Mouse (Mus musculus) adrenal gland, postnatal 36 days (tissue): ENCODE measurements around the gene Cyp24a1. TPM values are rescaled to one million over a fixed set of nuclear protein-coding genes. Genes with fewer than 3 reads are reported as not detected.
A peak's percentile ranks its signal among the peaks of the same experiment; 100 is the strongest.
"Not testable (repeated sequence)": the region's sequence is repeated elsewhere in the genome, so short reads cannot be mapped to it uniquely, and the experiment has no call there.

Source experiments
- DNase-seq, 2 experiments: peaks; one replicate each; pipeline ENCODE4 v3.0.0; 2021; ENCODE audit warnings: mixed read lengths in 1 of 2
- total RNA-seq, 2 experiments: library from RNA; stranded (reverse); gene quantifications; 2 replicates each; pipeline ENCODE4 v1.2.3; 2021

Gene Cyp24a1
- total RNA-seq, 2 experiments from 2014 or later = not detected

GRCm38 (mm10) chr2:170494784-170495710, 1.9 kb downstream of the Cyp24a1 start:
- no peak for DNase-seq

- peak in 1 of 2 experiments; percentile 14 for DNase-seq
Observed at GRCm38 (mm10) chr2:170487890-170488502, 8.9 kb downstream of the Cyp24a1 start.

- DNase-seq = no peak
Observed at GRCm38 (mm10) chr2:170487202-170487601, 9.7 kb downstream of the Cyp24a1 start.

- no peak for DNase-seq
Observed at GRCm38 (mm10) chr2:170483914-170484313, 13.0 kb downstream of the Cyp24a1 start.

- no peak for DNase-seq
Observed at GRCm38 (mm10) chr2:170482019-170482540, 14.9 kb downstream of the Cyp24a1 start.

GRCm38 (mm10) chr2:170476643-170477042, 20.3 kb downstream of the Cyp24a1 start:
- DNase-seq = no peak

- peak; percentile 26 to 30 for DNase-seq
Observed at GRCm38 (mm10) chr2:170476215-170476614, 20.7 kb downstream of the Cyp24a1 start.

- no peak for DNase-seq
Observed at GRCm38 (mm10) chr2:170475164-170475563, 21.8 kb downstream of the Cyp24a1 start.

GRCm38 (mm10) chr2:170474125-170474524, 22.8 kb downstream of the Cyp24a1 start:
- no peak for DNase-seq

- DNase-seq = no peak
Observed at GRCm38 (mm10) chr2:170470591-170470990, 26.4 kb downstream of the Cyp24a1 start.

GRCm38 (mm10) chr2:170469616-170470308, 27.2 kb downstream of the Cyp24a1 start:
- DNase-seq = peak; percentile 85 to 87

GRCm38 (mm10) chr2:170468009-170468408, 28.9 kb downstream of the Cyp24a1 start:
- DNase-seq = peak in 1 of 2 experiments; percentile 13

- DNase-seq = no peak
Observed at GRCm38 (mm10) chr2:170464817-170465216, 32.1 kb downstream of the Cyp24a1 start.

GRCm38 (mm10) chr2:170461652-170462051, 35.3 kb downstream of the Cyp24a1 start:
- DNase-seq = no peak

- peak in 1 of 2 experiments; percentile 18 for DNase-seq
Observed at GRCm38 (mm10) chr2:170459805-170460204, 37.1 kb downstream of the Cyp24a1 start.

- no peak for DNase-seq
Observed at GRCm38 (mm10) chr2:170459183-170459582, 37.8 kb downstream of the Cyp24a1 start.

GRCm38 (mm10) chr2:170453809-170454208, 43.1 kb downstream of the Cyp24a1 start:
- not testable (repeated sequence) for DNase-seq

GRCm38 (mm10) chr2:170450933-170451332, 46.0 kb downstream of the Cyp24a1 start:
- DNase-seq = peak; percentile 72 to 76

GRCm38 (mm10) chr2:170447651-170448050, 49.3 kb downstream of the Cyp24a1 start:
- DNase-seq = no peak

GRCm38 (mm10) chr2:170446843-170447383, 50.0 kb downstream of the Cyp24a1 start:
- DNase-seq = peak; percentile 19 to 28

- DNase-seq = no peak
Observed at GRCm38 (mm10) chr2:170445861-170446260, 51.1 kb downstream of the Cyp24a1 start.

GRCm38 (mm10) chr2:170442535-170442934, 54.4 kb downstream of the Cyp24a1 start:
- DNase-seq = peak; percentile 45 to 50
